Mouse (Mus musculus): Measurements from ENCODE around the gene Kat7.

Gene Kat7

GRCm38 (mm10) chr11:95333209-95333608, 23.2 kb upstream of the Kat7 start:
- DNase-seq, result peak; percentile 39 to 41

- DNase-seq, result no peak
Observed at GRCm38 (mm10) chr11:95330662-95331061, 20.6 kb upstream of the Kat7 start.

- peak; percentile 86 to 91 for DNase-seq
Observed at GRCm38 (mm10) chr11:95328629-95329028, 18.6 kb upstream of the Kat7 start.

- DNase-seq, result no peak
Observed at GRCm38 (mm10) chr11:95326243-95326642, 16.2 kb upstream of the Kat7 start.

- no peak for DNase-seq
Observed at GRCm38 (mm10) chr11:95325832-95326231, 15.8 kb upstream of the Kat7 start.

- DNase-seq, result no peak
Observed at GRCm38 (mm10) chr11:95324181-95324580, 14.1 kb upstream of the Kat7 start.

- no peak for DNase-seq
Observed at GRCm38 (mm10) chr11:95320010-95320409, 10.0 kb upstream of the Kat7 start.

- DNase-seq, result peak in 1 of 2 experiments; percentile 21
Observed at GRCm38 (mm10) chr11:95319506-95319905, 9.5 kb upstream of the Kat7 start.

- DNase-seq, result no peak
Observed at GRCm38 (mm10) chr11:95318116-95318515, 8.1 kb upstream of the Kat7 start.

GRCm38 (mm10) chr11:95315215-95315955, 5.3 kb upstream of the Kat7 start:
- DNase-seq, result no peak

GRCm38 (mm10) chr11:95311425-95311807, 1.4 kb upstream of the Kat7 start:
- no peak for DNase-seq

GRCm38 (mm10) chr11:95310648-95311424, 790 bp upstream of the Kat7 start:
- DNase-seq, result no peak

- peak; percentile 97 for DNase-seq
Observed at GRCm38 (mm10) chr11:95309510-95310006, 488 bp downstream of the Kat7 start.

GRCm38 (mm10) chr11:95307526-95307925, 2.5 kb downstream of the Kat7 start:
- no peak for DNase-seq

GRCm38 (mm10) chr11:95305600-95305999, 4.4 kb downstream of the Kat7 start:
- peak in 1 of 2 experiments; percentile 37 for DNase-seq

GRCm38 (mm10) chr11:95301772-95302171, 8.3 kb downstream of the Kat7 start:
- DNase-seq, result no peak

- DNase-seq, result no peak
Observed at GRCm38 (mm10) chr11:95299886-95300285, 10.2 kb downstream of the Kat7 start.

- DNase-seq, result peak; percentile 58 to 64
Observed at GRCm38 (mm10) chr11:95298146-95298545, 11.9 kb downstream of the Kat7 start.

- DNase-seq, result no peak
Observed at GRCm38 (mm10) chr11:95295736-95296135, 14.3 kb downstream of the Kat7 start.

GRCm38 (mm10) chr11:95293017-95293624, 16.9 kb downstream of the Kat7 start:
- DNase-seq, result peak; percentile 61 to 66

GRCm38 (mm10) chr11:95291998-95292397, 18.0 kb downstream of the Kat7 start:
- peak; percentile 53 to 58 for DNase-seq

- DNase-seq, result no peak
Observed at GRCm38 (mm10) chr11:95282331-95282730, 27.7 kb downstream of the Kat7 start.

GRCm38 (mm10) chr11:95279061-95279659, 30.9 kb downstream of the Kat7 start:
- DNase-seq, result no peak
